In the genomic region with DNA sequence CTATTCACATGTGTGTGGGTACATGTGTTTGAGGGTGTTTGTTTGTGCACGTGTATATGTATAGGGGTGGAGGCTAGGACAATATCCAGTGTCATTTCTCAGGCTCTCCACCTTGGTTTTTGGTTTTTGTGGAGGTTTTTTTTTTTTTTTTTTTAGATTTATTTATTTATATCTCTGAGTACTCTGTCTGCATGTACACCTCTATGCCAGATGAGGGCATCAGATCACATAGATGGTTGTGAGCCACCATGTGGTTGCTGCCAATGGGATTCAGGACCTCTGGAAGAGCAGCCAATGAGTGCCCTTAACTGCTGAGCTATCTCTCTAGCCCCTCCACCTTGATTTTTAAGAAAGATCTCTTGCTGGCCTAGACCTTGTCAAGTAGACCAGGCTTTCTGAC, we compare ENCODE assay signal across 12 mouse cellular contexts. TPM values are rescaled to one million over a fixed set of nuclear protein-coding genes. Genes with fewer than 3 reads are reported as not detected.
DNase-seq lines count a peak whose midpoint lies in the region; ATAC-seq and TF ChIP-seq lines count a peak whose summit lies in the region.
"Had no signal": no experiment of that assay in that cellular context is flagged by ENCODE, and none has a peak within 500 bp of the region (broad histone marks: within the 10 kb centered on the region; RNA-seq: fewer than 3 reads in every experiment).

No protein-coding gene starts in this region.

- WGBS in kidney, adult 2 months, result 92% methylated on average over 1 of the region's 1 CpGs
- 91% methylated on average over 1 of the region's 1 CpGs for WGBS in kidney, embryonic 15.5 days

- H3K4me1 ChIP-seq in kidney, adult 2 months (ENCODE audit: control insufficient read depth, insufficient read depth, low read length), result peaks cover 5% of the 10 kb centered on the region; the same call in 1 of the 2 replicates
- H3K4me1 ChIP-seq in kidney, embryonic 15.5 days, result peaks cover 10% of the 10 kb centered on the region

- no peak for TF ChIP-seq POLR2A in kidney, adult 2 months (IDR thresholded peaks at IDR 0.05; ENCODE audit: low read depth, low read length)

- no peak overlapping the region for H3K4me3 ChIP-seq in kidney, adult 2 months (ENCODE audit: insufficient read depth, low read depth, low read length)
- H3K4me3 ChIP-seq in kidney, embryonic 15.5 days (replicated peaks), result no peak overlapping the region
- H3K4me3 ChIP-seq: megakaryocyte, embryonic 14.5 days had no signal

- H3K9ac ChIP-seq in kidney, embryonic 15.5 days, result no peak overlapping the region

- H3K27me3 ChIP-seq in kidney, adult 2 months (replicated peaks; ENCODE audit: control insufficient read depth, insufficient read depth, low read length), result no peaks in the 10 kb centered on the region
- H3K27me3 ChIP-seq in kidney, embryonic 15.5 days, result no peaks in the 10 kb centered on the region
- H3K27me3 ChIP-seq: megakaryocyte, embryonic 14.5 days had no signal

- H3K36me3 ChIP-seq in kidney, adult 2 months (ENCODE audit: control insufficient read depth, insufficient read depth, low read length), result peaks cover 2% of the 10 kb centered on the region; the same call in 1 of the 2 replicates
- peaks cover 72% of the 10 kb centered on the region for H3K36me3 ChIP-seq in kidney, embryonic 15.5 days

- no peak; the same call in 1 of the 2 replicates for TF ChIP-seq CTCF in kidney, adult 2 months (conservative IDR thresholded peaks at IDR 0.05; ENCODE audit: insufficient read depth, insufficient read length, low read depth, low read length)

- no peak overlapping the region for H3K27ac ChIP-seq in kidney, adult 2 months (ENCODE audit: insufficient read depth, low read depth, low read length)
- H3K27ac ChIP-seq in kidney, embryonic 15.5 days, result no peak overlapping the region

- peak; percentile 29 for DNase-seq in adrenal gland, postnatal 14 days
- DNase-seq in adrenal gland, adult (ENCODE audit: inconsistent age in 2 of 2, low spot score in 1 of 2), result no peak
- peak; percentile 35 for DNase-seq in kidney, adult 2 months
- peak; percentile 56 for DNase-seq in 3T3-L1 (ENCODE audit: low read depth, low spot score)
- DNase-seq in adipocyte (ENCODE audit: low spot score), result peak; percentile 15
- no peak for DNase-seq in right cerebral cortex, postnatal 14 days
- DNase-seq: adrenal gland, adult 8-10 months; kidney, adult 8-10 months; lung, adult 18-20 months had no signal

- no peaks in the 10 kb centered on the region for H3K9me3 ChIP-seq in kidney, embryonic 15.5 days (replicated peaks)
- H3K9me3 ChIP-seq: megakaryocyte, embryonic 14.5 days had no signal

- ATAC-seq in kidney, embryonic 15.5 days (replicated peaks; ENCODE audit: low FRiP score), result no peak
- no peak for ATAC-seq in CD4-positive, CD25-positive, alpha-beta regulatory T cell, adult 4 months

- no peak overlapping the region for H3K4me2 ChIP-seq in kidney, embryonic 15.5 days

RNA-seq across cellular contexts. Expression of a gene that starts 3.6 kb away (rescaled TPM):
- total RNA-seq in adrenal gland, postnatal 14 days (2021), result 57.3 and 66.8 TPM in 2 replicates
- polyA plus RNA-seq in kidney, adult 2 months (2012; rRNA removed), result 64.8 and 66.1 TPM in 2 replicates
- 106 and 120 TPM in 2 replicates for polyA plus RNA-seq in kidney, embryonic 15.5 days (2015; fragmentation: Nextera tagmentation; extraction: Ambion mirVana)
- 10 to 100 TPM; 51.7 to 64.6 TPM for polyA plus RNA-seq in CD4-positive, CD25-positive, alpha-beta regulatory T cell, adult 4 months (2017; shearing (Covaris generic))

RNA-seq across cellular contexts. Expression of a gene that starts 11.2 kb away (rescaled TPM):
- 0.30 and 0.70 TPM in 2 replicates for total RNA-seq in adrenal gland, postnatal 14 days (2021)
- polyA plus RNA-seq in kidney, adult 2 months (2012; rRNA removed), result 0.14 and 0.24 TPM in 2 replicates
- 0.23 and 0.26 TPM in 2 replicates for polyA plus RNA-seq in kidney, embryonic 15.5 days (2015; fragmentation: Nextera tagmentation; extraction: Ambion mirVana)
- not detected for polyA plus RNA-seq in CD4-positive, CD25-positive, alpha-beta regulatory T cell, adult 4 months (2017; shearing (Covaris generic))

RNA-seq across cellular contexts. Expression of a gene that starts 39.7 kb away (rescaled TPM):
- 103 and 111 TPM in 2 replicates for total RNA-seq in adrenal gland, postnatal 14 days (2021)
- 39.6 and 40.3 TPM in 2 replicates for polyA plus RNA-seq in kidney, adult 2 months (2012; rRNA removed)
- 53.6 and 55.3 TPM in 2 replicates for polyA plus RNA-seq in kidney, embryonic 15.5 days (2015; fragmentation: Nextera tagmentation; extraction: Ambion mirVana)
- 10 to 100 TPM; 40.4 to 43.5 TPM for polyA plus RNA-seq in CD4-positive, CD25-positive, alpha-beta regulatory T cell, adult 4 months (2017; shearing (Covaris generic))

RNA-seq across cellular contexts. Expression of a gene that starts 41.0 kb away (rescaled TPM):
- total RNA-seq in adrenal gland, postnatal 14 days (2021), result 53.9 and 56.5 TPM in 2 replicates
- 24.3 and 25.5 TPM in 2 replicates for polyA plus RNA-seq in kidney, adult 2 months (2012; rRNA removed)
- 25.0 and 27.1 TPM in 2 replicates for polyA plus RNA-seq in kidney, embryonic 15.5 days (2015; fragmentation: Nextera tagmentation; extraction: Ambion mirVana)
- 10 to 100 TPM; 13.6 to 16.8 TPM for polyA plus RNA-seq in CD4-positive, CD25-positive, alpha-beta regulatory T cell, adult 4 months (2017; shearing (Covaris generic))

Comparison
In these comparisons a context has a peak if more than half of its experiments do, and no peak if none do; other contexts are left out.
1. DNase-seq: peak in adrenal gland, postnatal 14 days (single experiment), kidney, adult 2 months (single experiment), 3T3-L1 (single experiment) and adipocyte (single experiment); none in adrenal gland, adult (0 of 2) and right cerebral cortex, postnatal 14 days (single experiment).